Mouse (Mus musculus): ENCODE measurements around the gene St3gal3. TPM values are rescaled to one million over a fixed set of nuclear protein-coding genes. Genes with fewer than 3 reads are reported as not detected.

Gene St3gal3
- polyA plus RNA-seq, 1 experiment from 2014 or later: 12.5 TPM

DNA sequence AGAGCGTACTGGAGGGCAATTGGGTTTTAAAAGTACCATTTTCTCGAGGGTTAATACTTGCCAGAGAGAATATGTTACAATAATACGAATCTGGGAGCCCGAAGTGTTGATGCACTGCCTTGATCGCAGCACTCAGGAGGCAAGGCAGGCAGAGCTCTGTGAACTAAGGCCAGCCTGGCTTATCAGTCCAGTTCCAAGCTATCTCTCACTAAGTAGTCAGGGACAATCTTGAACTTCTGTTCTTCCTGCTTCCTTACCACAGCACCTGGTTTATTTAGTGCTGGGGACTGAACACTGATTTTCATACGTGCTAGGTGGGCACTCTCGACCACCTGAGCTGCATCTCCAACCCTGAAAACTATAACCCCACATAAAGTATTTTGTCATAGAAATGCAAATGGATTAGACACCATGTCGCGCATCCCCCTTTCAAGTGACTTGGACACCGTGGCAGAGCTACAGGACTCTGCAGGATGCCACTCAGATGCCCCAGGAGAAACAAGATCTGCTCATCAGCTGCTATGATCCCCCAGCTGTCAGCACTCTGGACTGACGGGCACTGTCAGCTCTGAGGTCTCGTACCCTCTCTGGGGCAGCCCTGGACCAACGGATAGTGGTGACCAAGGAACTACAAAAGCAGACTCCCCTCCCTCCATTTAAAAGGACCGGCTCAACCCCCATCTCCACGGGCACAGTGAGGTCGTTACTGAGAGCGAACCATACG, 52.9 kb downstream of the St3gal3 start:
- no peak overlapping the region for H3K9ac ChIP-seq (replicated peaks)
- H3K36me3 ChIP-seq: no peaks in the 10 kb centered on the region
- WGBS: 78% methylated on average over 18 of the region's 18 CpGs
- no peak overlapping the region for H3K27ac ChIP-seq
- no peak overlapping the region for H3K4me3 ChIP-seq (replicated peaks)
- H3K9me3 ChIP-seq: no peaks in the 10 kb centered on the region
- H3K4me1 ChIP-seq (replicated peaks): peaks cover 7% of the 10 kb centered on the region
- H3K27me3 ChIP-seq: no peaks in the 10 kb centered on the region
- H3K4me2 ChIP-seq (replicated peaks): no peak overlapping the region
- no peak for ATAC-seq

DNA sequence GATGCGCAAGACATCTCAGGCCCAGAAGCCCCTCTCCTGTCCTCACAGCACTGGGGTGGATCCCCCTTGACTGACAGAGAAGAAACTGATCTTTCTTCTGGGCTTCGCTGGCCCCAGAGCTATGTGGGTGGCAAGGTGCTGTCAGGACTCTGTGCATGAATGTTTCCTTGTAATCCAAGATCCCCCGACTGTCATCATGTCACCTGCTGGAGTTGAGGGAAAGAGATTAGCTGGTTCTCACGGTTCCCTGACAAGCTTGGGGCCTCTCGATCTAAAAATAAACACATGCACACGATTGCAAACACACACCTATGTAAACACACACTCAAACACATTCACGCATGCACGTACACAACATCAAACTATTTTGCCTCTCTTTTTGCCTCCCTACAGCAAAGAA, 54.2 kb downstream of the St3gal3 start:
- Histone ChIP-seq H3K36me3 (no peaks in the 10 kb centered on the region), H3K27ac (no peak overlapping the region), H3K4me1 (replicated peaks) (peaks cover 7% of the 10 kb centered on the region), H3K27me3 (no peaks in the 10 kb centered on the region), H3K9ac (replicated peaks) (no peak overlapping the region), H3K4me3 (replicated peaks) (no peak overlapping the region), H3K4me2 (replicated peaks) (no peak overlapping the region), H3K9me3 (no peaks in the 10 kb centered on the region)
- no peak for ATAC-seq
- 76% methylated on average over 8 of the region's 8 CpGs for WGBS

DNA sequence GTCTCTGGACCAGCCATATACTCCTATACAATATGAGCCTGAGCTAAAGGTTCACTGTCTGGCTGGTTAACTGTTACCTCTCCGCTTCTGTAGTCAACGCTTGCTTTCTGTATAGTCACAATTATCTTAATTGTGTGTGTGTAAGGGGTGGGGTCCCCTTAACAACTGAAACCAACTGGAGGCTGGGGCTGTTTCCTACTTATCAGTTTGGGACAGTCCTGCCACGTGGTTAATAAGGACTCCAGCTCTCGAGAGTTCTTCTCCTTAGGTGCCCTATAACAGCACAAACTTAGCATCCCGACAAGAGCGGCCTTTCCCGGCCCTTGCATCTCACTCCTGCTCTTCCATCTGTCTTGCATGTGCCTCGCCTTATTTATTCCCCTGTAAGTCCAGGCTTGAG, 55.5 kb downstream of the St3gal3 start:
- 87% methylated on average over 8 of the region's 8 CpGs for WGBS
- H3K27ac ChIP-seq: no peak overlapping the region
- no peaks in the 10 kb centered on the region for H3K9me3 ChIP-seq
- no peak overlapping the region for H3K4me3 ChIP-seq (replicated peaks)
- no peaks in the 10 kb centered on the region for H3K36me3 ChIP-seq
- no peaks in the 10 kb centered on the region for H3K27me3 ChIP-seq
- no peak overlapping the region for H3K9ac ChIP-seq (replicated peaks)
- H3K4me2 ChIP-seq (replicated peaks): no peak overlapping the region
- H3K4me1 ChIP-seq (replicated peaks): peaks cover 7% of the 10 kb centered on the region
- no peak for ATAC-seq

DNA sequence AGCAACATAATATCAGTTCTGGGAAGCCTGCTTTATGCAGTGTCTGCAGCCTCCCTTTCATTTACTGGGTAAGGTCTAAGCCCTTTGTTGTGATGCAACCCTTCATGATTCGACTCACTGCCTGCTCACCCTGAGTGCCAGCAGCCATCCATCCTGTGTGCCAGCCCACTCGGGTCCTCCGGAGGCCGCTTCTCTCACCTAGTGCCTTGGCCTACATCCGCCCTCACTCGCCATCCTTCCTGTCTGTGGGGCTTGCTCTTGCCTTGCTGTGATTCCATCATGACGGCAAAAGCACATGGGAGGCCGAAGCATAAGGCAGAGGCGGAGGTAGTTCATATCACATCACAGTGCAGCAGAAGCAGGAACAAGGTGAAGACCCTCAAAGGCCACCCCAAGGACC, 56.1 kb downstream of the St3gal3 start:
- Histone ChIP-seq H3K9ac (replicated peaks) (no peak overlapping the region), H3K4me2 (replicated peaks) (no peak overlapping the region), H3K4me1 (replicated peaks) (peaks cover 7% of the 10 kb centered on the region), H3K36me3 (no peaks in the 10 kb centered on the region), H3K27ac (no peak overlapping the region), H3K4me3 (replicated peaks) (no peak overlapping the region), H3K27me3 (no peaks in the 10 kb centered on the region), H3K9me3 (no peaks in the 10 kb centered on the region; the same call in 1 of the 2 replicates)
- 92% methylated on average over 9 of the region's 9 CpGs for WGBS
- ATAC-seq: no peak

DNA sequence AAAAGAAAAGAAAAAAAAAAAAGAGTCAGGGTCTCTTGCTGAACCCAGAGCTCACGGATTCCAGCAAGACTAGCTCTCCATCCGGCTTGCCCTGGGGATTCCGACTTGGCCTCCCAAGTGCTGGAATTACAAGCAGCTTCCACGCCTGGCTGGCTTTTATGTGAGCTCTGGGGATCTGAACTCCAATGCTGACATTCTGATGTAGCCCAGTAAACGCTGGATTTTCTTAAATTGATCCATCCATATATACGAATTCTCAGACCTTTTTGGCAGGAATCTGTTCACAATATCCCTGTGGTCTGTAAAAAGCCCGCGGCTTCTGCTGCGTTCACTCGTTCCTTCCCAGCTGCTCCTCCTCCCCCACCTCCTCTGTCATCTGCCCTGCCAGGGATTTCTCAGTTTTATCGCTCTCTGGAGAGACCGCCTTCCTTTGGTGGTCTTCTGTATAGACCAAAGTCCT, 57.4 kb downstream of the St3gal3 start:
- 57% methylated on average over 12 of the region's 12 CpGs for WGBS
- ATAC-seq: no peak
- no peak overlapping the region for H3K27ac ChIP-seq
- no peak overlapping the region for H3K4me3 ChIP-seq (replicated peaks)
- no peaks in the 10 kb centered on the region; the same call in 1 of the 2 replicates for H3K9me3 ChIP-seq
- no peak overlapping the region for H3K9ac ChIP-seq (replicated peaks)
- H3K4me1 ChIP-seq (replicated peaks): peaks cover 3% of the 10 kb centered on the region; the same call in 1 of the 2 replicates
- no peaks in the 10 kb centered on the region for H3K36me3 ChIP-seq
- no peaks in the 10 kb centered on the region for H3K27me3 ChIP-seq
- no peak overlapping the region for H3K4me2 ChIP-seq (replicated peaks)

DNA sequence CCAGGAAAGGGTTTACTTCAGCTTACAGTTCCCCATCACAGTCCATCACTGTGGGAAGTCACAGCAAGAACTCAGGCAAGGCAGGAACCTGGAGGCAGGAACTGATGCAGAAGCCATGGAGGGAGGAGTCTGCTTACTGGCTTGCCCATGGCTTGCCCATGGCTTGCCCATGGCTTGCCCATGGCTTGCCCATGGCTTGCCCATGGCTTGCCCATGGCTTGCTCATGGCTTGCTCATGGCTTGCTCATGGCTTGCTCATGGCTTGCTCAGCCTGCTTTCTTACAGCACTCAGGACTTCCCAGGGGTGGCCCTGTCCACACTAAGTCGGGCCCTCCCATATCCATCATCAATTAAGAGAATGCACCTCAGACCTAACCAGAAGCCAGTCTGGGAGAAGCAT, 58.1 kb downstream of the St3gal3 start:
- WGBS: 87% methylated on average over 1 of the region's 1 CpGs
- ATAC-seq: no peak
- Histone ChIP-seq H3K4me3 (replicated peaks) (no peak overlapping the region), H3K27ac (no peak overlapping the region), H3K27me3 (no peaks in the 10 kb centered on the region), H3K4me1 (replicated peaks) (peaks cover 9% of the 10 kb centered on the region), H3K36me3 (no peaks in the 10 kb centered on the region), H3K4me2 (replicated peaks) (no peak overlapping the region), H3K9ac (replicated peaks) (no peak overlapping the region), H3K9me3 (no peaks in the 10 kb centered on the region; the same call in 1 of the 2 replicates)

DNA sequence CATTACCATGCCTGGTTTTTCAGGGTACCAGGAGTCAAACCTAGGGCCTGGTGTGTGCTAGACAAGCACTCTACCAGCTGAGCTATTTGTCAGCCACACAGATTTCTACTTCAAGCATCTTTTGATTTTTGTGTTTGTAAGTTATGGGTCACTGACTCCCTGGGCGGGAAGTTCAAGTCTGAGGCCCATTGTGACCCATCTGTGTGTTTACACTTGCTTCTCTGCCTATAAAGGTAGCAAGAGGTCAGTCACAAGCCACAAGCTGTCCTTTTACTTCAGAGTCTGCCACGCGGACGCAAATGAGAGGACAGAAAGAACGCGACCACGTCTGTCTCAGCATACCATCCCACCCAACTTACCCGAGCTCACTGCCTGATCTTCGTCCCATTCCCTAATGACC, 59.4 kb downstream of the St3gal3 start:
- Histone ChIP-seq H3K9ac (replicated peaks) (no peak overlapping the region), H3K4me1 (replicated peaks) (peaks cover 12% of the 10 kb centered on the region), H3K36me3 (no peaks in the 10 kb centered on the region), H3K4me3 (replicated peaks) (no peak overlapping the region), H3K4me2 (replicated peaks) (no peak overlapping the region), H3K27ac (no peak overlapping the region), H3K9me3 (no peaks in the 10 kb centered on the region; the same call in 1 of the 2 replicates), H3K27me3 (no peaks in the 10 kb centered on the region)
- WGBS: 82% methylated on average over 9 of the region's 9 CpGs
- no peak for ATAC-seq

DNA sequence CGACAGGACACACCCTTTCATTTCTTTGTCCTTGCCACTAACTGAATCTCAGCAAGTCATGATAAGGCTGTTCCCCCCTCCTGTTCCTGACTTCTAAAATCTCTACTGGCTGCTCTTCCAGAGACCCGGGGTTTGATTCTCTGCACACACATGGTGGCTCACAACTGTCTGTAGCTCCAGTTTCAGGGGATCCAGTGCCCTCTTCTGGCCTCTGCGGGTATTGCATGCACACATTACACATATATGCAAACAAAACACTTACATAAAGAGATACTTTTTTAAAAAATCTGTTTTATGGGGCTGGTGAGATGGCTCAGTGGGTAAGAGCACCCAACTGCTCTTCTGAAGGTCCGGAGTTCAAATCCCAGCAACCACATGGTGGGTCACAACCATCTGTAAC, 60.5 kb downstream of the St3gal3 start:
- no peaks in the 10 kb centered on the region for H3K27me3 ChIP-seq
- H3K9ac ChIP-seq (replicated peaks): no peak overlapping the region
- H3K4me3 ChIP-seq (replicated peaks): no peak overlapping the region
- WGBS: 92% methylated on average over 4 of the region's 4 CpGs
- H3K27ac ChIP-seq: no peak overlapping the region
- ATAC-seq: no peak
- no peak overlapping the region for H3K4me2 ChIP-seq (replicated peaks)
- no peaks in the 10 kb centered on the region for H3K36me3 ChIP-seq
- peaks cover 12% of the 10 kb centered on the region for H3K4me1 ChIP-seq (replicated peaks)
- no peaks in the 10 kb centered on the region; the same call in 1 of the 2 replicates for H3K9me3 ChIP-seq

DNA sequence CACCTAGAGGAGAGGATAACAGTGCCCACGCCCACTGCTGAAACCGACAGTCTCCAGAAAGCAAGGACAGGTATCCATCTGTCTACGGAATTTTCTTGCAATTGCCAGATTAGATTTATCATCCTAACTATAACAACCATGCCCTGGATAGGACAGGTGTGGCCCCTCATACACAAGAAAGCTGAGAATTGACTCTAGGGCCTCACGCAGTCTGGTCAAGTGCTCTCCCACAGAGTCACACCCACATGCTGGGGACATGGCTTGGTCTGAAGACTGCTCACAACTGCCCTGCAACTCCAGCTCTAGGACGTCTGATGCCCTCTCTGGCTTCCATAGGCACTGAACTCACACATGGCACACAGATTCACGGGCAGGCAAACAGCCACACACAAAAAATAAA, 61.6 kb downstream of the St3gal3 start:
- Histone ChIP-seq H3K4me2 (replicated peaks) (no peak overlapping the region), H3K36me3 (no peaks in the 10 kb centered on the region), H3K9ac (replicated peaks) (no peak overlapping the region), H3K27ac (no peak overlapping the region), H3K9me3 (no peaks in the 10 kb centered on the region; the same call in 1 of the 2 replicates), H3K4me3 (replicated peaks) (no peak overlapping the region), H3K27me3 (no peaks in the 10 kb centered on the region), H3K4me1 (replicated peaks) (peaks cover 12% of the 10 kb centered on the region)
- no peak for ATAC-seq
- WGBS: 90% methylated on average over 6 of the region's 6 CpGs

DNA sequence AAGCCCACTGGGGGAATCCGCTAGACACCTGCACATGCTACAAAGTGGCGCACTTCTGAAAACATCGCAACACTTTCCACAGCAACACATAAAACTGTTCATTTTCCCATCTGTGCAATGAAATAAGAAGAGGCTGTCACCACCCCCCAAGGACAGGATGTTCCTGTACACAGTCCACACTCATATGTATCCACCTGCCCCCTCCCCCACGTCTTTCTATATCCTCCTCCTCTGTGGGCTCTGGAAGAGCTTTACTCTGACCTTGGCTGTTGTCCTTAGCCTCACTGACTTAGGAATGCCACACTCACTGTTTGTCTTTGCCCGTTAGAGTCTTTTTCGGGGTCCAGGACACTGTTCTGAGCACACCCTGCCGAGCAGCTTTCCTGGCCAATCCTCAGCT, 62.8 kb downstream of the St3gal3 start:
- Histone ChIP-seq H3K9me3 (no peaks in the 10 kb centered on the region; the same call in 1 of the 2 replicates), H3K4me2 (replicated peaks) (no peak overlapping the region), H3K27ac (0 out of 2 replicates have a peak overlapping the region, but pooled peaks have one; percentile 14), H3K36me3 (no peaks in the 10 kb centered on the region), H3K9ac (replicated peaks) (no peak overlapping the region), H3K4me3 (replicated peaks) (no peak overlapping the region), H3K4me1 (replicated peaks) (peaks cover 9% of the 10 kb centered on the region), H3K27me3 (no peaks in the 10 kb centered on the region)
- no peak for ATAC-seq
- 81% methylated on average over 7 of the region's 7 CpGs for WGBS

DNA sequence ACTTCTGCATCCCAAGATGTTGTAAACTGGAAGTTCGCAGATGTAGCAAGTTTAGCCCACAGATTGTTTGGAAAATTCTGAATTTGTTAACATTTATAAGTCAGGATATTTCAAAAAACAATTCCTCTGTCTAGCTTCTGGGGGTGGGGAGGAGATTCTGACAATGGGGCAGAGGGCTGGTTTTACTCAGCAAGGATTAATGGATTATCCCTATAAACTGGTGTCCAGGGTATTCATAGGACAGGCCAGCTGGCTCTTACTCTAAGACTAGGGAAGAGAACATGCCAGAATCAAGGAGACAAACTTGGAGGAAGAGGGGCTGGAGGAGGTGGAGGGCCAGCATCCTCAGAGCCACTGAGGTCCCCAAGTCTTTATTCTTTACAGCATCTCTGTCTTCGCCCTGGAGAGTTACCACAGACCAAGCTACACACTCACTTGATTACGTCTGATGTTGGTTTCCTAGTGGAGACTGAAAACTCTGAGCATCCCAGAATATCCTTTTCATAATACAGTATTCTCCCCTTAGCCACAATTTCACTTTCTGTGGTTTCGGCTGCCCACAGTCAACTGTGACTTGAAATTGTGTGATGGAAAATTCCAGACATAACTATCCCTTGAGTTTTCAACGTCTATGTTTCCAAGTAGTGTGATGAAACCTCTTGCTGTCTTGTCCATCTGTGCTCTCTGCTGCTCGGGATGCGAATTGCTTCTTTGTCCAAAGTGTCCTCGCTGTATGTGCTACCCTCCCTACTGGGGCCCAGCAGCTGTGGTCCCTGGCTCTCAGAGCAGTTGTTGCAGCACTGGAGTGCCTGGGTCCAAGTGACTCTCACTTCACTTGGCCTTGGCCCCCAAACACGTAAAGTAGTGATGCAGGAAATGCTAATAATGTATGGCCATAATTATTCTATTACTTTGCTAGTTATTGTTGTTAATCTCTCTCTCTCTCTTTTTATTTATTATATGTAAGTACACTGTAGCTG, 64.2 kb downstream of the St3gal3 start:
- Histone ChIP-seq H3K9ac (replicated peaks) (no peak overlapping the region), H3K4me2 (replicated peaks) (no peak overlapping the region), H3K4me1 (replicated peaks) (peaks cover 9% of the 10 kb centered on the region), H3K27ac (no peak overlapping the region), H3K9me3 (no peaks in the 10 kb centered on the region; the same call in 1 of the 2 replicates), H3K4me3 (replicated peaks) (no peak overlapping the region), H3K27me3 (no peaks in the 10 kb centered on the region), H3K36me3 (no peaks in the 10 kb centered on the region)
- WGBS: 90% methylated on average over 9 of the region's 9 CpGs
- no peak for ATAC-seq
